Mouse (Mus musculus) lung, adult 2 months (tissue): ENCODE results near the gene Git2.

Source experiments
- CTCF ChIP-seq: fragments of 200-500 bp; IDR thresholded peaks from 2 replicates; pipeline ENCODE4 v1.5.1; 2011; ENCODE audit warnings: mild to moderate bottlenecking, low read length, control low read depth; ENCODE audit not compliant: insufficient read depth
- POLR2A ChIP-seq: fragments of 200-500 bp; IDR thresholded peaks from 2 replicates; pipeline ENCODE4 v1.6.1; 2011; ENCODE audit warnings: low read depth, mild to moderate bottlenecking, control low read depth, low read length, borderline replicate concordance; ENCODE audit errors: extremely low read depth

GRCm38 (mm10) chr5:114681717-114682116, 93.6 kb downstream of the Git2 start:
- TF ChIP-seq POLR2A (no peak; the same call in 1 of the 2 replicates), CTCF (no peak)
